Mouse (Mus musculus) heart, adult 9 months (tissue): ENCODE measurements around the gene Hbb-bs.
"Not testable (repeated sequence)": the region's sequence is repeated elsewhere in the genome, so short reads cannot be mapped to it uniquely, and the experiment has no call there.

Source experiments
- DNase-seq, 2 experiments: peaks; one replicate each; pipeline ENCODE4 v3.0.0; 2022; ENCODE audit warnings: low spot score in 2 of 2

Gene Hbb-bs

DNA sequence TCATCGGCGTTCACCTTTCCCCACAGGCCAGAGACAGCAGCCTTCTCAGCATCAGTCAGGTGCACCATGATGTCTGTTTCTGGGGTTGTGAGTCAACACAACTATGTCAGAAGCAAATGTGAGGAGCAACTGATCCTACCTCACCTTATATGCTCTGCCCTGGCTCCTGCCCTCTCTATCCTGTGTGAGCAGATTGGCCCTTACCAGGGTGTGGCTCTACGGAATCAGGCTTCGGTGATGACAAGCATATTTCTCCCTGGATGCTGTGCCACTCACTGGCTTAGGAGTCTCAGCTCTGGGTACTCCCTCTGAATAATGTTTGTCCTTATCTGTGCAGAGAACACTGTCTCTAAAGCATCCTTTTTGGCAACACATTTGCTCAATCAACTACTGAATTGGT is at the start of gene Hbb-bs:
Hbb-bs (minus strand) TSS at position 289 of the 400 bp plus-strand sequence.
- DNase-seq: no peak

DNA sequence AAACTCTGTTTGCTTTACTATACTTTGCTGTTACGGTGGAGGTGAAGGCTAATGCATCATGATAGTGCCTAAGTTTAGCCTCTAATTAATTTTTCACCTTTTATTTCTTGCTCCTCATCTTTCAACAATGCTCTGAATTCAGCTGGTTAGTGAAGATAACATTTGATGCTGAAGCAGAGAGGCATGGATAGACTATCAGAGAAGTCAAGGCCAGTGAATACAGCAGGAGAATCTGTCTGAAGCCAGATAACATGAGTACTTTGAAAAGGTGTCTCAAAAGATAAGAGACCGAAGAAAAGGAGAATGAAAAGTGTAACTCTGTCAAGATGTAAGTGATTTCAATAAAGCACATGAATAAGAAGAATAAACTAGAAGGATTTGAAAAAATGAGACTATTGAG is 49.2 kb upstream of the Hbb-bs start:
- DNase-seq: no peak

DNA sequence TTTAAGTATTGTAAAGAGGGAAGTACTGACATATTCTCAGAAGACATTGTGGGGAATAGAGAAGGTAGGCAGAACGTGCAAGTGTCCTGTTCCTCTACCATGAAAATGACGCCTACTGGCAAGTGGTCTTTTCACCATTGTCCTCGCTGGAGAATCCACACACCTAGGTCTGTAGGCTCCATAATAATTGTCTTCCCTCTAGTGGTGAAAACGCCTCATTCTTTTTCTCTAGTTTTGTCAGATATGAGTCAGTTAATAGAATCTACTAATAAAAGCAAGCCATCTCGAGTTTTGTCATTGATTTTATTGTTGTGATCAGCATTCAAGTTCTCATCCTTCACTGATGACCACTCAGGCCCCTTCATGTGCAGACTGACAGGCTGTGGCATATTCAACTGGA is 46.6 kb upstream of the Hbb-bs start:
- no peak for DNase-seq

DNA sequence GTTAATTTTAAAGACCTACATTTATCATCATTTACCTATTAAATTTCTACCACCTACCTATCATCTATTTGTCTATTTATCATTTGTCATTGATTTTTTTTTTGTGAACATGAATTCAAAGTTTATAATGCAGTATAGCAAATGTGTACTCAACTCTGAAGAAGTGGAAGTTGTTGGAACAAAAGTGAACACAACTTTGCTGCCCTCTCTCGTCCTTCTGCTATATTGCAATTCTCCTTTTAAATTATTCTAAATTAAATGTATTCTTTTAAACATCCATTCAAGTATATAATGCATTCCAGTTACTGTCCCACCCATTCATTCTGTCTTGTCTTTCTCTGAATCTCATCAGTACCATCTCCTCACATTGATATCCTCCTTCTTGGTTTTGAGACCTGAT is 45.2 kb upstream of the Hbb-bs start:
- no peak for DNase-seq

DNA sequence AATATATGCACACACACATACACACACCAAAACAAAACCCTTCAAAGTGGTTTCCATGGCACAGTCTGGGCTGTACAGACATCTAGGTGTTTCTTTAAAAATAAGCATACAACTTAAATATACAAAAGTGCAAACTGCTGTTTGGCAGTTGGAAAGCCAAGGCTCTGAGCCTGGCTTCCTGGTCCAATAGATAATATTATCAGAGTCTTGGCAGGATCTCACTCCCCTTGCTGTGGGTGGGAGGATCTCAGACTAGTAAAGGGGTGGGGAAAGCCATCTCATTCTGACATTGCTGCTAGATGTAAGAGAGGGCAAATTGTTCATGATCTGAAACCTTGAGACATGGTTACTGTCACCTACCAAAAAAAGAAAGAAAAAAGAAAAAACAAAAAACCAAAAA is 42.8 kb upstream of the Hbb-bs start:
- DNase-seq: no peak

DNA sequence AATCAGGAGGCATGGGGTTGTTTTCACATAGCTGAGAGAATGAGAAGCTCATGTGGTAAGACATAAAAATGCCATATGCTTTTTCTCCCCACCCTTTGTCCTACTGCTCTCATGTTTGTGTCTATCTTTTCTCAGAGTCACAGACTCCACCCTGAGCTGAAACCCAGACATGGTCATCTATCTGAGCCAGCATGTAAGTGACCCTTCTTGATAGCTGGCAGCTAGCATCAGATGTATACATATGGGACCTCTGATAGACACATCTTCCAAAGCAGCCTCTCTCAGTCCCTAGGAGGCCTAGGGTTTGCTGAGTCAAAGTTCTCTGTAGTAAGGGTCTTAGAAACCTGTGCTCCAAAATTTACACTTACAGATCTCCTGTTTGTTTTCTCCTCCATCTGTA is 37.8 kb upstream of the Hbb-bs start:
- no peak for DNase-seq

DNA sequence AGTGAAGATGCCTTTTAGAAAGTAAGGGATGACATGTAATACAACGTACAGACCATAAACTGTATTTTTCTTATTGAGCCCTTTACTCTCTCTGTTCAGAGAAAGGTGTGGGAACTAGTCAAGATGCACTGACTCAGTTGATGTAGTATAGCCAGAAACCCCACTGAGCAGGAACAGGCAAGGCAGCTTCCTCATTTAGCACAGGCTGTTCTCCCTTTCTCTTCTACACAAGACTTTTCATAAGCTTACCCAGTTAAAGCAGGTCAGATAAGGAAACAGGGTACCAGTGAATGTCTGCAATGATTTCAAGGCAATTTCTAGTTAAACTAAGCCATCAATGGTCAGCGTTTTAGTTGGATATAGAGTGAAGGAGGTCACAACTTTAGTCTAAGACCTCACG is 33.6 kb upstream of the Hbb-bs start:
- no peak for DNase-seq

DNA sequence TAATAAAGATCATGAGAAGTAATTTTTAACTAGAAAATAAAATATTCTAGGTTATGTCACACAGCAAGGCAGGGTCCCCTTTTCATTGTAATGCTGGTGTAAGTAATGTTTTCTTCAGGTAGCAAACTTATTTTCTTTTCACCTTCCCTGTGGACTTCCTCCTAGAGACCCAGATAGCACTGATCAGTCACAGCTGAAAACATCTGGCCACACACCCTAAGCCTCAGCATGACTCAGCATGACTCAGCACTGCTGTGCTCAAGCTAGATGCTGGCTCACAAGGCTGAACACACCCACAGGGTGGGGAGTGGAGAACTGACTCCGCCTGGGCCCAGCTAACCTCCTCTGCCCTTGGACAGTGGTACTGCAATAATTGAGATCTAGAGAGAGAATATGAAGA is 33.0 kb upstream of the Hbb-bs start:
- DNase-seq: peak; percentile 32 to 52

DNA sequence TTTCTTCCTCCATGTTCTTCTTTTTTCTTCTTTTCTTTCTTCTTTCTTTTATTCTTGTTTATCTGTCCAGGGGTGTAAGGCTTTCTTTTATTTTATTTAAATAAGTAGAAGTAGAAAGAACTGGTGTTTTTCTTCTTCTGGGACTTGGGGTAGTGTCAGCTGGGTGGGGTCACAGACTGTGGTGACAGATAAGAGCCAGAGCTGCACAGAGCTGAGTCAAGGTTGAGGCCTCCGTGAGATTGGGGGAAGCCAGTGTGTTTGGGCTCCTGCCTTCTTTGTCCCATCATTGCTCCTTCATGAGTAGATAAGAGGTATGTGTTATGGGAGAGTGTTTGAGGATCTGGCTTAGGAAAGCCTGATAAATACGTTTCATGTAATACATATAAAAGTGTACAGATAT is 31.2 kb upstream of the Hbb-bs start:
- DNase-seq: no peak

DNA sequence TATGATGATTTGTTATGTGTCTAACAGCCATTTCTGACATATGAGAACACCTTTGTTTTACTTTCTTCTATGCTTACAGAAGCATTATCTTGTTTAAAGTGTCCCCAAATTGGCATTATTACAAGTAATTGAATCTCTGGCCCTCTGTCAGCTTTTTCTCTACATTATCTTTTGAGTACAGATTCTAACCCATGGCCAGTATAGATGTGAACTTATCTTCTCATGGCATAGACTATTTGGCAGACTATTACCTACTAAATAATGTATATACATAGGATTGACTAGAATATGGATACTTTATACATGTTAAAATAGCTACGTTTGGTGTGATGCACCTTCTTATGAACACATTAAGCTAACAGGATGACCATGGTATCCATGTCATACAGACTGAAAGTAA is 26.8 kb upstream of the Hbb-bs start:
- DNase-seq: no peak

DNA sequence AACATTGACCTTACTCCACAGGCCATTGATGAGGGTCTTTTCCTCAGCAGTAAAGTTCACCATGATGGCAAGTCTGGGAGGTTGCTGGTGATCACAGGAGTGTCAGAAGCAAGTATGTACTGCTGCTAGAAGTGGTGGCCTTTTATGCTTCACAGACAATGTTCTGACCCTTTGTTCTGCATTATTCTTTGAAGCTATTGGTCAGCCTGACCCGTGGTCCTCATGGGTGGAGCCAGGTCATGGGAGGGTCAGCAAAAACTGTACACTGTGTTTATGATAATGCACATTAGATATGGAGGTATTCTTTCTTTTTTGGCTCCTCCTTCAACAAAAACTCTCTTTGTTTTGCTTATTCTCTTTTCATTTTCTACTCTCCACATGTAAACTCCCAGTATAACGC is 25.2 kb upstream of the Hbb-bs start, which contains the start of gene Hbb-y:
Hbb-y (minus strand) TSS at position 127 of the 400 bp plus-strand sequence.
- DNase-seq: no peak

DNA sequence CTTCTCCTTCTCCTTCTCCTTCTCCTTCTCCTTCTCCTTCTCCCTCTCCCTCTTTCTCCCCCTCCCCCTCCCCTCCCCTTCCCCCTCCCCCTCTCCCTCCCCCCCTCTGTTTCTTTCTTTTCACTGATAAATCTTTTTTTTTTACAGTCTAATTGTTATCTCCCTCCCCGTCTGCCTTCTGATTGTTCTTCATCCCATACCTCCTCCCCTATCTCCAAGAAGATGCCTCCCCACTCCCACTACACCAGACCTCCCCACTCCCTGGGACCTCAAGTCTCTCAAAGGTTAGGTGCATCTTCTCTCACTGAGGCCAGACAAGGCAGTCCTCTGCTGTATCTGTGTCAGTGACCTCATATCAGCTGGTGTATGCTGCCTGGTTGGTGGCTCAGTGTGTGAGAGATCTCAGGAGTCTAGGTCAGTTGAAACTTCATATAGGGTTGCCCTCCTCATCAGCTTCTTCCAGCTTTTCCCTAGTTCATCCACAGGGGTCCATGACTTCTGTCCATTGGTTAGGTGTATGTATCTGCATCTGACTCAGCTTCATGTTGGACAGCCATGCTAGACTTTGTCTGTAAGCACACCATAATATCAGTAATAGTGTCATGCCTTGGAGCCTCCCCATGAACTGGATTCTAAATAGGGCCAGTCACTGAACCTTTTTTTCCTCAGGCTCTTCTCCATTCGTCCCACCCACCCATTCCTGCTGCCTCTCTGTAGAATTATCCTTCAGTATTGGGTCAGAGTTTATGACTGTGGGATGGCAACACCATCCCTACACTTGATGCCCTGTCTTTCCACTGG is 16.8 kb upstream of the Hbb-bs start:
- no peak for DNase-seq

DNA sequence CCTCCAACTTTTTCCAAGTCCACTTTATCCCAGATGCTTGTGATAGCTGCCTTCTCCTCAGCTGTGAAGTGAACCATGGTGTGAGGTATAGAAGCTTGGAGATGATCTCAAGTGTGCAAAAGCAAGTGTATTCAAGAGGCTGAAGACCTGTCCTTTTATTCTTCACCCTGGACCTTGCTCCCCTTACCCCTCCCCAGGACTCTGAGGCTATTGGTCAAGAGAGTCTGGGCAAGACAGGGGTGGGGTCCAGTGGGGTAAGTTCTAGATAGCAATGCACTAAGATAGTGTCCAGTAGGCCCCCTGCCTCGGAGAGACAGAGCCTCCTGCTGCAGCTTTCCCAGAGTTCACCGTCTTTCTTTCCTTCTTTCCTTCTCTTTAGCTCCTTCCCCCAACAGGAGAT is 15.1 kb upstream of the Hbb-bs start, which contains the start of gene Hbb-bh1:
Hbb-bh1 (minus strand) TSS at position 131 of the 400 bp plus-strand sequence.
- no peak for DNase-seq

DNA sequence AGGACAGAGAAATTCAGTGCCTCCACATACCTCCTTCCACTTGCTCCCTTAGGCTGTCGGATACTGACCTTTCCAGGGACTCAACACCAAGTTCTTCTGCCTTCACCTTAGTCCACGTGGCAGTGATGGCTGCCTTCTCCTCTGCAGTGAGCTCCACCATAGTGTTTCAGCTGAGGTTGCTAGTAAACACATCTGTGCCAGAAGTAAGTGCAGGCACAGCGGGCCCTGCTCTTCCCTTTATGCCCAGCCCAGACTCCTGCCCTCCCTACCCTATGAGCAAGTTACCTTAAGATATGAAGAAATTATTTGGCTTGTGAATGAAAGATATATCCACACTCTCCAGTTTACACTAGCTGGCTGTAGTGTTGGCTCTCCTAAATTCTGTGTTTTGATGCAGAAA is 12.4 kb upstream of the Hbb-bs start, which contains the start of gene Hbb-bh2:
Hbb-bh2 (minus strand) TSS at position 253 of the 400 bp plus-strand sequence.
- DNase-seq: no peak

DNA sequence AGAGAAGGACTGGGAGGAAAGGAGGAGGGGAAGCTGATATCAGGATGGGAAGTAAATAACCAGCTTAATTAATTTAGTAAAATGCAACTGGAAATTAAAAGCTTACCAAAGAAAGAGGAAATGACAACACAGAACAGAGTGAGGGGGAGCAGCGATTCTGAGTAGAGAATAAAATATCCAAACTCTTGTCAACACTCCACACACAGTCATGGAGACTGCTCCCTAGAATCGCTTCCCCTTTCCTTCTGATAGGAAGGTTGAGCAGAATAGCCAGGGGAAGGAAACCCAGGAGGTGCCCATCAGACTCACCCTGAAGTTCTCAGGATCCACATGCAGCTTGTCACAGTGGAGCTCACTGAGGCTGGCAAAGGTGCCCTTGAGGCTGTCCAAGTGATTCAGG is 757 bp downstream of the Hbb-bs start:
- DNase-seq: not testable (repeated sequence)

DNA sequence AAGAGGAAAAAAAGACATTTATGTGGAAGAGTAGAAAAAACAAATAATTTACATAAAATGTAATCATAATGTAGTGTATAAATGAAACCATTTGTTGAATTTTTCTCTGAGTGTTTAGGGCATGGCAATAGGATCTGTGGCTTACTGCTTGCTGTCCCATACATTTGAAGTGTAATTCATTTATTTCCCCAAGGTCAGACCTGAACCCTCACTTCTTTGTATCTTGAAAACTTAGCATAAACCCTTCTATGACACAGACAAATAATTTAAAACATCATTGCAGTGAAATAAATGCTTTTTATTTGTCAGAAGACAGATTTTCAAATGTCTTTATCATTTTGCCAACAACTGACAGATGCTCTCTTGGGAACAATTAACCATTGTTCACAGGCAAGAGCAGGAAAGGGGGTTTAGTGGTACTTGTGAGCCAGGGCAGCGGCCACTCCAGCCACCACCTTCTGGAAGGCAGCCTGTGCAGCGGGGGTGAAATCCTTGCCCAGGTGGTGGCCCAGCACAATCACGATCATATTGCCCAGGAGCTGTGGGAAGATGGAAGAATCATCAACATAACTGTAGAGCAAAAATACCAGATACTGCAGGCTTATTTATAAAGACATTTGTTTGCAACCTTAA is 1.5 kb downstream of the Hbb-bs start:
- no peak for DNase-seq

DNA sequence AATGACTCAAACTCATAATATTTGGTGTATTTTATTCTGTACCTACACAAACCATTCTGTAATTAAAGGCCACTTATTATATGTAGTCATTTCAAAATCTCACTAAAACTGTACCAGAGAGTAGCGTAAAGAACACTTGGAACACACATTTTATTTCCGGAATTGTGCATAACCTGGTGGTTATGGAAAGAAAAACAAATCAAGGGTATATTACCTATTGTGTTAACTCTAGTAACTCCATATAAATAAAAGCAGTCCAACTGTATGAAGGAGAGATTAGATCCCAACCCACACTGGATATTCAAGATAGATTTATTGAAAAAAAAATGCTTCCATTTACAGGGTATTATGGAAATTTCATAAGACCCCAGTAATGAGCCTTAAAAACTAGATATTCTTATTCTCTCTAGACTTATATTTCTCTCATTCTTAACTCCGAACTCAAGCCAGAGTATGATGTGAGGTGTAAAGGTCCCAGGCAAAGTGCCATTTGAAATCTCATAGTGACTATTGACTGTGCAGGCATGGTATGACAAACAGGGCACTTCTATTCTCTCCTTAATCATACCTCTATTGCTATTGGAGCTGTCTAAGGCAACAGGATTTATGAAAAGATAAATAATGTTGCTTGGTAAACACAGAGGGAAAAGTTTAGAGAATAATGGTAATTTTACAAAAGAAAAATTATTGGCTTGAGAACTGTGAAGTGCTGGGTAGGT is 2.2 kb downstream of the Hbb-bs start:
- no peak for DNase-seq

DNA sequence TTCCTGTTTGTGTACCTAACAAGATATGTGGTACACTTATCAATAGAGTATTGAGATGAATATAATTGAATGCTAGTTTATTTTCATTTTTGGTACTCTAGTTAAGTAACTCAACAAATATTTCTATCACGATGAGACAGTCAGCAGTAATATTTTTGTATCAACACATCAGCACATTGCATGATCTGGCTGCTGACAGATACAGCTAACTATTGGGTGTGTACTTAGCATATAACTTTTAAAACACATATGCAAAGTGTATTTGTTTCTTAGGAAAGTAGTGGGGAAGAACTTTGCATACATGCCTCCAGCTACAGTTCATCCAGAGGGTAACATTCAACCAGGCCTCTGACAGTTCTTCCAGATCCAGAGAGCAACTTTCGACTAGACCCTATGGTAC is 3.3 kb downstream of the Hbb-bs start:
- DNase-seq: no peak

DNA sequence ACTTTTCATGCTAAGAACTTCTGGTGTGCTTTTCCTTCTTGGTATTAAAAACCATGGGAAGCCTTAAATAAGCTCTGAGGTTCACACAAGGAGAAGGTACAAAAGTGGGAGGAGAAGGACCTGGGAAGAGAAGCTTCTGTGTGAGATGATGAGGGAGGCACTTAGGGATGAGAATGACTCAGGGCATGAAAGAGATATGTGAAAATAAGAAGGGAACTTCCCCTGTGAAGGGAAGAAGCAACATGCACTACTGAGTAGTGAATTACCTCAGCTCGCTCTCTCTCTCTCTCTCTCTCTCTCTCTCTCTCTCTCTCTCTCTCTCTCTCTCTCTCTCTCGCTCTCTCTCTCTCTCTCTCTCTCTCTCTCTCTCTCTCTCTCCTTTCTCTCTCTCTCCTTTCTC is 12.8 kb downstream of the Hbb-bs start:
- DNase-seq: not testable (repeated sequence)

DNA sequence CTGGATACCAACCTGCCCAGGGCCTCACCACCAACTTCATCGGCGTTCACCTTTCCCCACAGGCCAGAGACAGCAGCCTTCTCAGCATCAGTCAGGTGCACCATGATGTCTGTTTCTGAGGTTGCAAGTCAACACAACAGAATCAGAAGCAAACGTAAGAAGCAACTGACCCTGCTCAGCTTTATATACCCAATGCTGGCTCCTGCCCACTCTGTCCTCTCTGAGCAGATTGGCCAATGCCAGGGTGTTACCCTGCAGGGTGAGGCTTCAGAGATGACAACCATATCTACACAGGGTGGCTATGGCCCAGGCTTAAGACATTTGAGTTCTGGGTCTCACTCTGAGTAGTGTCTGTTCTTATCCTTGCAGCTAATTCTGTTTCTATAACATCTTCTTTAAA is 14.1 kb downstream of the Hbb-bs start, which contains the start of gene Hbb-bt:
Hbb-bt (minus strand) TSS at position 231 of the 400 bp plus-strand sequence.
- no peak for DNase-seq

DNA sequence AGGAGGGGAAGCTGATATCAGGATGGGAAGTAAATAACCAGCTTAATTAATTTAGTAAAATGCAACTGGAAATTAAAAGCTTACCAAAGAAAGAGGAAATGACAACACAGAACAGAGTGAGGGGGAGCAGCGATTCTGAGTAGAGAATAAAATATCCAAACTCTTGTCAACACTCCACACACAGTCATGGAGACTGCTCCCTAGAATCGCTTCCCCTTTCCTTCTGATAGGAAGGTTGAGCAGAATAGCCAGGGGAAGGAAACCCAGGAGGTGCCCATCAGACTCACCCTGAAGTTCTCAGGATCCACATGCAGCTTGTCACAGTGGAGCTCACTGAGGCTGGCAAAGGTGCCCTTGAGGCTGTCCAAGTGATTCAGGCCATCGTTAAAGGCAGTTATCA is 14.7 kb downstream of the Hbb-bs start:
- DNase-seq: not testable (repeated sequence)

DNA sequence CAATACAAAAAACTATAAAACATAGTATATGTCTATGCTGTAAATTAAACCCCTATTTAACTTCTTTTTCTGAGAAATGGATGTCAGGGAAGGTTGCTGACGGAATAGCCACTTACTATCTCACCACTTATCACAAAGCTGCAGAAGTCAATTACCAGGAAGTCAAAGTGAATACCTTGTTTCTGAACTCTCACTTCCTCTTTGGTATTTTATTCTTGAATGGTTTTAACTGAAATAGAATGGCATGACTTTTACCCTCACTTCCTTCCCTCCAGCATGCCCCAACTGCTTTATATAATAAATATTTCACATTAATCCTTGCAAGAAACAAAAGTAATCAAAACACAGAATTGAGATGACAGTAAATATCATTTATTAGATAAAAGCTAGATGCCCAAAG is 15.7 kb downstream of the Hbb-bs start:
- DNase-seq: no peak
